Mouse (Mus musculus) kidney, embryonic 14.5 days (tissue): ENCODE measurements around the gene Tyw5. TPM values are rescaled to one million over a fixed set of nuclear protein-coding genes. Genes with fewer than 3 reads are reported as not detected.

Experiments used
- ATAC-seq: fragments of 200-750 bp; cut with Nextera tagmentation; 2 replicates; pipeline ENCODE4 v1.8.0; 2017; ENCODE audit warnings: moderate number of reproducible peaks, mild to moderate bottlenecking, moderate TSS enrichment, moderate library complexity; ENCODE audit not compliant: low FRiP score, low TSS enrichment
- H3K27ac ChIP-seq: fragments of 300-500 bp; sonication (generic); 2 replicates; pipeline ENCODE4 v1.5.1; 2014; ENCODE audit warnings: low read depth, mild to moderate bottlenecking, low read length, moderate library complexity, mixed read lengths
- H3K27me3 ChIP-seq: fragments of 300-500 bp; sonication (generic); 2 replicates; pipeline ENCODE4 v1.6.1; 2014; ENCODE audit warnings: mild to moderate bottlenecking, low read length; ENCODE audit not compliant: control insufficient read depth, insufficient read depth
- H3K36me3 ChIP-seq: fragments of 300-500 bp; sonication (generic); 2 replicates; pipeline ENCODE4 v1.6.1; 2014; ENCODE audit warnings: low read length, mixed read lengths; ENCODE audit not compliant: control insufficient read depth, insufficient read depth
- H3K4me1 ChIP-seq: fragments of 300-500 bp; sonication (generic); 2 replicates; pipeline ENCODE4 v1.6.1; 2014; ENCODE audit warnings: low read length, mixed read lengths; ENCODE audit not compliant: control insufficient read depth, insufficient read depth
- H3K4me2 ChIP-seq: fragments of 300-500 bp; sonication (generic); replicated peaks from 2 replicates; pipeline ENCODE4 v1.6.1; 2014; ENCODE audit warnings: low read depth, mild to moderate bottlenecking, low read length
- H3K4me3 ChIP-seq: fragments of 300-500 bp; sonication (generic); 2 replicates; pipeline ENCODE4 v1.5.1; 2014; ENCODE audit warnings: mild to moderate bottlenecking, low read length
- H3K9ac ChIP-seq: fragments of 300-500 bp; sonication (generic); 2 replicates; pipeline ENCODE4 v1.6.1; 2014; ENCODE audit warnings: low read depth, mild to moderate bottlenecking, low read length, moderate library complexity
- H3K9me3 ChIP-seq: fragments of 300-500 bp; sonication (generic); 2 replicates; pipeline ENCODE4 v1.6.1; 2016; ENCODE audit warnings: low read length; ENCODE audit not compliant: control insufficient read depth
- WGBS: fragments of 180-500 bp; shearing (Covaris S2); extraction: QIAGEN DNeasy Blood & Tissue Kit; methylation state at CpG from one replicate; pipeline ENCODE4 v1.1.7; 2014; 5-methylcytosine and 5-hydroxymethylcytosine counted together
- polyA plus RNA-seq: library from polyadenylated mRNA; unstranded; fragments of >200 nt; fragmentation: Nextera tagmentation; extraction: Ambion mirVana; gene quantifications from 2 replicates; pipeline ENCODE4 v1.2.1, GENCODE M21; 2014

Gene Tyw5
- polyA plus RNA-seq, 1 experiment from 2014 or later, result 24.8 TPM

GRCm38 (mm10) chr1:57429786-57430483, 23.0 kb upstream of the Tyw5 start:
- 1% methylated on average over 12 of the region's 12 CpGs for WGBS
- Histone ChIP-seq H3K4me3 (no peak overlapping the region), H3K9ac (peak overlapping the region; percentile 14; the same call in 1 of the 2 replicates), H3K4me1 (peaks cover 7% of the 10 kb centered on the region; the same call in 1 of the 2 replicates), H3K27me3 (no peaks in the 10 kb centered on the region), H3K9me3 (no peaks in the 10 kb centered on the region), H3K36me3 (no peaks in the 10 kb centered on the region), H3K4me2 (peak overlapping the region; percentile 33), H3K27ac (no peak overlapping the region)
- peak; percentile 74; the same call in 1 of the 2 replicates for ATAC-seq

- Histone ChIP-seq H3K27ac (no peak overlapping the region), H3K9ac (no peak overlapping the region), H3K36me3 (no peaks in the 10 kb centered on the region), H3K27me3 (no peaks in the 10 kb centered on the region), H3K4me1 (peaks cover 7% of the 10 kb centered on the region; the same call in 1 of the 2 replicates), H3K9me3 (no peaks in the 10 kb centered on the region), H3K4me2 (no peak overlapping the region), H3K4me3 (no peak overlapping the region)
- ATAC-seq, result peak; percentile 77
- 55% methylated on average over 16 of the region's 16 CpGs for WGBS
These were observed 21.7 kb upstream of the Tyw5 start for GRCm38 (mm10) chr1:57428368-57429308.

GRCm38 (mm10) chr1:57423696-57424095, 16.8 kb upstream of the Tyw5 start:
- H3K9me3 ChIP-seq, result no peaks in the 10 kb centered on the region
- no peaks in the 10 kb centered on the region for H3K36me3 ChIP-seq
- no peak overlapping the region for H3K27ac ChIP-seq
- WGBS, result 6% methylated on average over 1 of the region's 1 CpGs
- H3K27me3 ChIP-seq, result no peaks in the 10 kb centered on the region
- H3K4me2 ChIP-seq, result no peak overlapping the region
- H3K9ac ChIP-seq, result no peak overlapping the region
- H3K4me1 ChIP-seq, result no peaks in the 10 kb centered on the region; the same call in 1 of the 2 replicates
- 0 out of 2 replicates have a peak, but pooled peaks have one; percentile 63 for ATAC-seq
- no peak overlapping the region for H3K4me3 ChIP-seq

- 90% methylated on average over 2 of the region's 2 CpGs for WGBS
- no peak overlapping the region for H3K27ac ChIP-seq
These were observed 6.5 kb upstream of the Tyw5 start for GRCm38 (mm10) chr1:57413397-57413796.

GRCm38 (mm10) chr1:57408994-57409393, 2.1 kb upstream of the Tyw5 start:
- no peak overlapping the region for H3K4me3 ChIP-seq
- peak overlapping the region; percentile 68 for H3K4me2 ChIP-seq
- no peak for ATAC-seq
- H3K27me3 ChIP-seq, result no peaks in the 10 kb centered on the region
- H3K27ac ChIP-seq, result no peak overlapping the region
- no peaks in the 10 kb centered on the region for H3K9me3 ChIP-seq
- H3K36me3 ChIP-seq, result peaks cover 24% of the 10 kb centered on the region
- peaks cover 15% of the 10 kb centered on the region; the same call in 1 of the 2 replicates for H3K4me1 ChIP-seq
- no peak overlapping the region for H3K9ac ChIP-seq
- WGBS, result 87% methylated on average over 2 of the region's 2 CpGs

More at GRCm38 (mm10) chr1:57413397-57413796, 6.5 kb upstream of the Tyw5 start:
- Histone ChIP-seq H3K36me3 (peaks cover 38% of the 10 kb centered on the region), H3K4me3 (no peak overlapping the region), H3K9me3 (no peaks in the 10 kb centered on the region; the same call in 1 of the 2 replicates), H3K9ac (no peak overlapping the region), H3K4me2 (no peak overlapping the region), H3K4me1 (peaks cover 4% of the 10 kb centered on the region; the same call in 1 of the 2 replicates), H3K27me3 (no peaks in the 10 kb centered on the region)
- no peak for ATAC-seq

- Histone ChIP-seq H3K9me3 (no peaks in the 10 kb centered on the region), H3K4me1 (no peaks in the 10 kb centered on the region), H3K9ac (no peak overlapping the region), H3K4me2 (no peak overlapping the region), H3K27me3 (no peaks in the 10 kb centered on the region), H3K36me3 (peaks cover 10% of the 10 kb centered on the region; the same call in 1 of the 2 replicates), H3K4me3 (no peak overlapping the region), H3K27ac (no peak overlapping the region)
- WGBS, result 90% methylated on average over 5 of the region's 5 CpGs
- no peak for ATAC-seq
These were observed 4.8 kb downstream of the Tyw5 start for GRCm38 (mm10) chr1:57402116-57402515.

GRCm38 (mm10) chr1:57400877-57401276, 6.0 kb downstream of the Tyw5 start:
- 90% methylated on average over 2 of the region's 2 CpGs for WGBS
- Histone ChIP-seq H3K4me1 (no peaks in the 10 kb centered on the region), H3K9ac (no peak overlapping the region), H3K36me3 (peaks cover 19% of the 10 kb centered on the region), H3K9me3 (no peaks in the 10 kb centered on the region), H3K4me3 (no peak overlapping the region), H3K27me3 (no peaks in the 10 kb centered on the region), H3K27ac (no peak overlapping the region), H3K4me2 (no peak overlapping the region)
- ATAC-seq, result no peak

- no peak for ATAC-seq
- Histone ChIP-seq H3K4me1 (no peaks in the 10 kb centered on the region), H3K27me3 (no peaks in the 10 kb centered on the region), H3K9me3 (no peaks in the 10 kb centered on the region), H3K36me3 (peaks cover 19% of the 10 kb centered on the region), H3K4me3 (no peak overlapping the region), H3K9ac (no peak overlapping the region), H3K27ac (no peak overlapping the region), H3K4me2 (no peak overlapping the region)
- 96% methylated on average over 2 of the region's 2 CpGs for WGBS
These were observed 6.6 kb downstream of the Tyw5 start for GRCm38 (mm10) chr1:57400321-57400720.
